Mouse (Mus musculus): ENCODE data around the gene Vmn2r84. TPM values are rescaled to one million over a fixed set of nuclear protein-coding genes. Genes with fewer than 3 reads are reported as not detected.
"Not testable (repeated sequence)": the region's sequence is repeated elsewhere in the genome, so short reads cannot be mapped to it uniquely, and the experiment has no call there.

Vmn2r84 gene
- polyA plus RNA-seq, 1 experiment, result 0.23 TPM

- no peak for DNase-seq
- H3K27me3 ChIP-seq (ENCODE audit: control insufficient read depth, insufficient read depth, low read length), result no peaks in the 10 kb centered on the region
- no peak overlapping the region for H3K4me3 ChIP-seq (replicated peaks; ENCODE audit: insufficient read depth, low read depth, low read length)
- H3K27ac ChIP-seq (ENCODE audit: insufficient read depth, low read length), result no peak overlapping the region
- TF ChIP-seq CTCF (IDR thresholded peaks at IDR 0.05; ENCODE audit: borderline replicate concordance, insufficient read depth, low read depth, low read length) (no peak), POLR2A (IDR thresholded peaks at IDR 0.05; ENCODE audit: borderline replicate concordance, insufficient read depth, low read length) (no peak)
- 50% methylated on average over 2 of the region's 2 CpGs for whole genome bisulfite sequencing
- no peaks in the 10 kb centered on the region for H3K4me1 ChIP-seq (ENCODE audit: control insufficient read depth, insufficient read depth, low read length)
Observed at GRCm38 (mm10) chr10:130372491-130373173, 21.5 kb downstream of the Vmn2r84 start.

- 37% methylated on average over 1 of the region's 1 CpGs for WGBS
- H3K4me1 ChIP-seq (ENCODE audit: control insufficient read depth, insufficient read depth, low read length), result no peaks in the 10 kb centered on the region
Observed at GRCm38 (mm10) chr10:130371644-130372043, 22.5 kb downstream of the Vmn2r84 start.

GRCm38 (mm10) chr10:130370005-130370682 lies 24.0 kb downstream of the Vmn2r84 start:
- Histone ChIP-seq H3K4me1 (ENCODE audit: control insufficient read depth, insufficient read depth, low read length) (no peaks in the 10 kb centered on the region), H3K27me3 (ENCODE audit: control insufficient read depth, insufficient read depth, low read length) (no peaks in the 10 kb centered on the region), H3K27ac (ENCODE audit: insufficient read depth, low read length) (no peak overlapping the region), H3K4me3 (replicated peaks; ENCODE audit: insufficient read depth, low read depth, low read length) (no peak overlapping the region)
- no peak for DNase-seq
- TF ChIP-seq POLR2A (IDR thresholded peaks at IDR 0.05; ENCODE audit: borderline replicate concordance, insufficient read depth, low read length), result no peak
- no peak for TF ChIP-seq CTCF (IDR thresholded peaks at IDR 0.05; ENCODE audit: borderline replicate concordance, insufficient read depth, low read depth, low read length)
- 90% methylated on average over 2 of the region's 2 CpGs for WGBS

More at GRCm38 (mm10) chr10:130371644-130372043, 22.5 kb downstream of the Vmn2r84 start:
- DNase-seq, result no peak
- Histone ChIP-seq H3K27ac (ENCODE audit: insufficient read depth, low read length) (no peak overlapping the region), H3K4me3 (replicated peaks; ENCODE audit: insufficient read depth, low read depth, low read length) (no peak overlapping the region), H3K27me3 (ENCODE audit: control insufficient read depth, insufficient read depth, low read length) (no peaks in the 10 kb centered on the region)
- TF ChIP-seq CTCF (IDR thresholded peaks at IDR 0.05; ENCODE audit: borderline replicate concordance, insufficient read depth, low read depth, low read length) (no peak), POLR2A (IDR thresholded peaks at IDR 0.05; ENCODE audit: borderline replicate concordance, insufficient read depth, low read length) (no peak)

- TF ChIP-seq POLR2A (IDR thresholded peaks at IDR 0.05; ENCODE audit: borderline replicate concordance, insufficient read depth, low read length), result no peak
- Histone ChIP-seq H3K27ac (ENCODE audit: insufficient read depth, low read length) (no peak overlapping the region), H3K27me3 (ENCODE audit: control insufficient read depth, insufficient read depth, low read length) (no peaks in the 10 kb centered on the region), H3K4me3 (replicated peaks; ENCODE audit: insufficient read depth, low read depth, low read length) (no peak overlapping the region), H3K4me1 (ENCODE audit: control insufficient read depth, insufficient read depth, low read length) (no peaks in the 10 kb centered on the region)
- no peak for DNase-seq
Observed at GRCm38 (mm10) chr10:130368384-130368783, 25.7 kb downstream of the Vmn2r84 start.

- TF ChIP-seq POLR2A (IDR thresholded peaks at IDR 0.05; ENCODE audit: borderline replicate concordance, insufficient read depth, low read length) (no peak), CTCF (IDR thresholded peaks at IDR 0.05; ENCODE audit: borderline replicate concordance, insufficient read depth, low read depth, low read length) (no peak)
- no peak overlapping the region for H3K4me3 ChIP-seq (replicated peaks; ENCODE audit: insufficient read depth, low read depth, low read length)
- H3K4me1 ChIP-seq (ENCODE audit: control insufficient read depth, insufficient read depth, low read length), result no peaks in the 10 kb centered on the region
- no peaks in the 10 kb centered on the region for H3K27me3 ChIP-seq (ENCODE audit: control insufficient read depth, insufficient read depth, low read length)
- no peak for DNase-seq
- H3K27ac ChIP-seq (ENCODE audit: insufficient read depth, low read length), result no peak overlapping the region
Observed at GRCm38 (mm10) chr10:130364766-130365165, 29.4 kb downstream of the Vmn2r84 start.

- no peak overlapping the region for H3K4me3 ChIP-seq (replicated peaks; ENCODE audit: insufficient read depth, low read depth, low read length)
- WGBS, result 54% methylated on average over 2 of the region's 2 CpGs
- TF ChIP-seq CTCF (IDR thresholded peaks at IDR 0.05; ENCODE audit: borderline replicate concordance, insufficient read depth, low read depth, low read length) (peak; percentile 38; the same call in 1 of the 2 replicates), POLR2A (IDR thresholded peaks at IDR 0.05; ENCODE audit: borderline replicate concordance, insufficient read depth, low read length) (no peak)
- no peak for DNase-seq
- no peak overlapping the region for H3K27ac ChIP-seq (ENCODE audit: insufficient read depth, low read length)
- no peaks in the 10 kb centered on the region for H3K4me1 ChIP-seq (ENCODE audit: control insufficient read depth, insufficient read depth, low read length)
- H3K27me3 ChIP-seq (ENCODE audit: control insufficient read depth, insufficient read depth, low read length), result no peaks in the 10 kb centered on the region
Observed at GRCm38 (mm10) chr10:130363438-130364164, 30.5 kb downstream of the Vmn2r84 start.

GRCm38 (mm10) chr10:130344056-130344455 lies 50.1 kb downstream of the Vmn2r84 start:
- TF ChIP-seq POLR2A (IDR thresholded peaks at IDR 0.05; ENCODE audit: borderline replicate concordance, insufficient read depth, low read length) (no peak), CTCF (IDR thresholded peaks at IDR 0.05; ENCODE audit: borderline replicate concordance, insufficient read depth, low read depth, low read length) (no peak)
- H3K27me3 ChIP-seq (ENCODE audit: control insufficient read depth, insufficient read depth, low read length), result no peaks in the 10 kb centered on the region
- H3K4me3 ChIP-seq (replicated peaks; ENCODE audit: insufficient read depth, low read depth, low read length), result no peak overlapping the region
- no peak for DNase-seq
- H3K27ac ChIP-seq (ENCODE audit: insufficient read depth, low read length), result no peak overlapping the region
- no peaks in the 10 kb centered on the region for H3K4me1 ChIP-seq (ENCODE audit: control insufficient read depth, insufficient read depth, low read length)
- 90% methylated on average over 1 of the region's 1 CpGs for WGBS

- not testable (repeated sequence) for DNase-seq; H3K27me3 ChIP-seq (ENCODE audit: control insufficient read depth, insufficient read depth, low read length); H3K4me1 ChIP-seq (ENCODE audit: control insufficient read depth, insufficient read depth, low read length); H3K4me3 ChIP-seq (replicated peaks; ENCODE audit: insufficient read depth, low read depth, low read length); H3K27ac ChIP-seq (ENCODE audit: insufficient read depth, low read length)
- 84% methylated on average over 4 of the region's 4 CpGs for WGBS
Observed at GRCm38 (mm10) chr10:130340050-130340449, 54.1 kb downstream of the Vmn2r84 start.
